Mouse (Mus musculus) bone marrow macrophage, adult 2 months (primary cell): ENCODE data around the gene 2410015M20Rik.

ENCODE experiments used
- CTCF ChIP-seq: IDR thresholded peaks from 2 replicates; pipeline ENCODE4 v1.5.1; 2012; ENCODE audit warnings: low read depth, mild to moderate bottlenecking, low read length, moderate library complexity
- POLR2A ChIP-seq: IDR thresholded peaks from 2 replicates; pipeline ENCODE4 v1.6.1; 2012; ENCODE audit warnings: mild to moderate bottlenecking, low read depth, low read length, borderline replicate concordance

DNA sequence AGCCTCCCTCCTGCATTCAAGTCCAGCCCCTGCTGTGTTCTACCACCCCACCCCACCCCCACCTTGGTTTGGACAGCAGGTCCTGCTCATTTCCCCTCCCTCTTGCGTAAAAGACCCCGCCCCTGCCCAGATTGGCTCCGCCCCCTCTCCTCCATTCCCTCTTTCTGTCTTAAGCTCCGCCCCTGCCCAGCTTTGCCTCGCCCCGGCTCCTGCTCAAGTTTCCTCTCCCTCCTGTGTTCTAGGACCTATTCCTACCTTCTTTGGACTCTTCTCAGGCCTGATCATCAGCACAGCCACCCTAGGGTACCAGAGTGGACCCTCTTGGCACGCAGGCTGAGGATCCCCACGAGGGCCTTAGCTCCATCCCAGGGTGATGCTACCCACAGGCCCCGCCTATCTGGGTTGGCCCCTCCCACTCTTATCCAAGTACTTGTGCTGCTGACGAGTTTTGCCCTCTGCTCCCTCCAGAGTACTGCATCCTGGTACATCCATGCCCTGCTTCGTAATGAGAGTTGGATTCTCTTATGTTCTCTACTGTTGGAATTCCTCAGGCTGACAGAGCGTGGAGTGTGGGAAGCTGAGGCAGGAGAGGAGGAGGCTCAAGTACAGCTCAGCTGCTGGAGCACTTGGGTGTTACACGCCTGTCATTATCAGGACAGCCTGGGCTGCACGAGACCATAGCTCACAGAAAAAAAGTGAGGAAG lies 2.4 kb upstream of the 2410015M20Rik start:
- TF ChIP-seq POLR2A = no peak
- no peak for TF ChIP-seq CTCF
